Mouse (Mus musculus) stomach, embryonic 16.5 days (tissue): ENCODE results near the gene Twnk. TPM values are rescaled to one million over a fixed set of nuclear protein-coding genes. Genes with fewer than 3 reads are reported as not detected.

Source experiments
- ATAC-seq: fragments of 200-750 bp; cut with Nextera tagmentation; 2 replicates; pipeline ENCODE4 v1.8.0; 2017; ENCODE audit warnings: moderate number of reproducible peaks, moderate TSS enrichment; ENCODE audit not compliant: insufficient read depth, low FRiP score
- H3K27ac ChIP-seq: fragments of 300-500 bp; sonication (generic); 2 replicates; pipeline ENCODE4 v1.5.1; 2014; ENCODE audit warnings: low read length
- H3K27me3 ChIP-seq: fragments of 300-500 bp; sonication (generic); 2 replicates; pipeline ENCODE4 v1.6.1; 2014; ENCODE audit warnings: low read length, control low read depth, mixed read lengths; ENCODE audit not compliant: control insufficient read depth, insufficient read depth
- H3K36me3 ChIP-seq: fragments of 300-500 bp; sonication (generic); 2 replicates; pipeline ENCODE4 v1.6.1; 2014; ENCODE audit warnings: low read length; ENCODE audit not compliant: control insufficient read depth, insufficient read depth
- H3K4me1 ChIP-seq: fragments of 300-500 bp; sonication (generic); 2 replicates; pipeline ENCODE4 v1.6.1; 2014; ENCODE audit warnings: low read length, control low read depth, mixed read lengths; ENCODE audit not compliant: control insufficient read depth, insufficient read depth
- H3K4me2 ChIP-seq: fragments of 300-500 bp; sonication (generic); 2 replicates; pipeline ENCODE4 v1.6.1; 2014; ENCODE audit warnings: low read depth, low read length, mixed read lengths
- H3K4me3 ChIP-seq: fragments of 300-500 bp; sonication (generic); replicated peaks from 2 replicates; pipeline ENCODE4 v1.5.1; 2014; ENCODE audit warnings: mild to moderate bottlenecking, low read length
- H3K9ac ChIP-seq: fragments of 300-500 bp; sonication (generic); 2 replicates; pipeline ENCODE4 v1.6.1; 2014; ENCODE audit warnings: low read length
- H3K9me3 ChIP-seq: fragments of 300-500 bp; sonication (generic); replicated peaks from 2 replicates; pipeline ENCODE4 v1.6.1; 2016; ENCODE audit warnings: low read length, control low read depth; ENCODE audit not compliant: control insufficient read depth
- WGBS: fragments of 180-500 bp; shearing (Covaris S2); extraction: QIAGEN DNeasy Blood & Tissue Kit; methylation state at CpG from one replicate; pipeline ENCODE4 v1.1.7; 2014; 5-methylcytosine and 5-hydroxymethylcytosine counted together
- polyA plus RNA-seq: library from polyadenylated mRNA; unstranded; fragments of >200 nt; fragmentation: Nextera tagmentation; extraction: Ambion mirVana; gene quantifications from 2 replicates; pipeline ENCODE4 v1.2.1, GENCODE M21; 2015

The Twnk gene
- polyA plus RNA-seq: 17.1 and 17.2 TPM in 2 replicates

- Histone ChIP-seq H3K9ac (peak within 1 kb of the TSS; percentile 91), H3K27me3 (no peaks in the 10 kb centered on the region), H3K4me3 (peak within 1 kb of the TSS; percentile 99), H3K4me2 (peak within 1 kb of the TSS; percentile 75), H3K9me3 (no peaks in the 10 kb centered on the region), H3K27ac (peak within 1 kb of the TSS; percentile 82), H3K4me1 (peaks cover 18% of the 10 kb centered on the region), H3K36me3 (0 out of 2 replicates have a peak, but pooled peaks cover 1% of the 10 kb centered on the region)
- ATAC-seq: no peak
- WGBS: 10% methylated on average over 16 of the region's 16 CpGs
These were observed at the start of gene Twnk for GRCm38 (mm10) chr19:45005444-45005843. Twnk (plus strand) TSS chr19:45005663.

- H3K27me3 ChIP-seq: no peaks in the 10 kb centered on the region
- no peak overlapping the region for H3K4me2 ChIP-seq
- H3K4me1 ChIP-seq: no peaks in the 10 kb centered on the region
- peaks cover 14% of the 10 kb centered on the region for H3K36me3 ChIP-seq
- WGBS: 96% methylated on average over 2 of the region's 2 CpGs
- H3K4me3 ChIP-seq: no peak overlapping the region
- no peak for ATAC-seq
- no peak overlapping the region for H3K9ac ChIP-seq
- no peak overlapping the region for H3K27ac ChIP-seq
- no peaks in the 10 kb centered on the region for H3K9me3 ChIP-seq
These were observed 45.8 kb upstream of the Twnk start for GRCm38 (mm10) chr19:44959633-44960032.

- no peak overlapping the region for H3K4me3 ChIP-seq
- H3K27ac ChIP-seq: no peak overlapping the region
- no peaks in the 10 kb centered on the region for H3K4me1 ChIP-seq
- no peak overlapping the region for H3K4me2 ChIP-seq
- no peaks in the 10 kb centered on the region for H3K27me3 ChIP-seq
- no peak for ATAC-seq
- no peak overlapping the region for H3K9ac ChIP-seq
- WGBS: 96% methylated on average over 1 of the region's 1 CpGs
- H3K36me3 ChIP-seq: peaks cover 25% of the 10 kb centered on the region
- no peaks in the 10 kb centered on the region for H3K9me3 ChIP-seq
These were observed 39.5 kb upstream of the Twnk start for GRCm38 (mm10) chr19:44965978-44966377.

- Histone ChIP-seq H3K4me2 (no peak overlapping the region), H3K9ac (no peak overlapping the region), H3K4me3 (no peak overlapping the region), H3K27me3 (no peaks in the 10 kb centered on the region), H3K4me1 (no peaks in the 10 kb centered on the region), H3K9me3 (no peaks in the 10 kb centered on the region), H3K36me3 (peaks cover 29% of the 10 kb centered on the region), H3K27ac (no peak overlapping the region)
- 77% methylated on average over 3 of the region's 3 CpGs for WGBS
- ATAC-seq: no peak
These were observed 37.1 kb upstream of the Twnk start for GRCm38 (mm10) chr19:44968329-44968728.

- 69% methylated on average over 6 of the region's 6 CpGs for WGBS
These were observed 28.8 kb upstream of the Twnk start for GRCm38 (mm10) chr19:44976636-44977035.

GRCm38 (mm10) chr19:44977148-44977547, 28.3 kb upstream of the Twnk start:
- H3K27me3 ChIP-seq: no peaks in the 10 kb centered on the region
- no peak overlapping the region for H3K9ac ChIP-seq
- no peak for ATAC-seq
- H3K36me3 ChIP-seq: peaks cover 26% of the 10 kb centered on the region
- no peak overlapping the region for H3K4me3 ChIP-seq
- 85% methylated on average over 6 of the region's 6 CpGs for WGBS
- H3K4me2 ChIP-seq: no peak overlapping the region
- no peaks in the 10 kb centered on the region for H3K4me1 ChIP-seq
- H3K9me3 ChIP-seq: no peaks in the 10 kb centered on the region
- no peak overlapping the region for H3K27ac ChIP-seq

More at GRCm38 (mm10) chr19:44976636-44977035, 28.8 kb upstream of the Twnk start:
- H3K36me3 ChIP-seq: peaks cover 26% of the 10 kb centered on the region
- H3K4me3 ChIP-seq: no peak overlapping the region
- no peak for ATAC-seq
- H3K27ac ChIP-seq: no peak overlapping the region
- no peaks in the 10 kb centered on the region for H3K27me3 ChIP-seq
- H3K4me2 ChIP-seq: no peak overlapping the region
- no peaks in the 10 kb centered on the region for H3K9me3 ChIP-seq
- no peak overlapping the region for H3K9ac ChIP-seq
- no peaks in the 10 kb centered on the region for H3K4me1 ChIP-seq

- no peaks in the 10 kb centered on the region for H3K27me3 ChIP-seq
- no peak overlapping the region for H3K4me3 ChIP-seq
- no peak for ATAC-seq
- H3K27ac ChIP-seq: no peak overlapping the region
- no peaks in the 10 kb centered on the region for H3K9me3 ChIP-seq
- H3K4me1 ChIP-seq: 0 out of 2 replicates have a peak, but pooled peaks cover 4% of the 10 kb centered on the region
- peaks cover 10% of the 10 kb centered on the region; the same call in 1 of the 2 replicates for H3K36me3 ChIP-seq
- 88% methylated on average over 2 of the region's 2 CpGs for WGBS
- H3K4me2 ChIP-seq: no peak overlapping the region
- no peak overlapping the region for H3K9ac ChIP-seq
These were observed 24.7 kb upstream of the Twnk start for GRCm38 (mm10) chr19:44980787-44981186.

- H3K9ac ChIP-seq: no peak overlapping the region
- no peaks in the 10 kb centered on the region for H3K9me3 ChIP-seq
- H3K4me2 ChIP-seq: no peak overlapping the region
- 61% methylated on average over 7 of the region's 7 CpGs for WGBS
- no peak overlapping the region for H3K4me3 ChIP-seq
- peaks cover 4% of the 10 kb centered on the region; the same call in 1 of the 2 replicates for H3K36me3 ChIP-seq
- H3K27ac ChIP-seq: 0 out of 2 replicates have a peak overlapping the region, but pooled peaks have one; percentile 17
- no peaks in the 10 kb centered on the region for H3K27me3 ChIP-seq
- no peak for ATAC-seq
- peaks cover 9% of the 10 kb centered on the region for H3K4me1 ChIP-seq
These were observed 22.9 kb upstream of the Twnk start for GRCm38 (mm10) chr19:44982477-44983115.

GRCm38 (mm10) chr19:44983366-44983765, 22.1 kb upstream of the Twnk start:
- no peak overlapping the region for H3K9ac ChIP-seq
- no peaks in the 10 kb centered on the region for H3K27me3 ChIP-seq
- no peak overlapping the region for H3K4me2 ChIP-seq
- H3K9me3 ChIP-seq: no peaks in the 10 kb centered on the region
- WGBS: 87% methylated on average over 6 of the region's 6 CpGs
- no peak overlapping the region for H3K27ac ChIP-seq
- no peak for ATAC-seq
- peaks cover 9% of the 10 kb centered on the region for H3K4me1 ChIP-seq
- peaks cover 4% of the 10 kb centered on the region; the same call in 1 of the 2 replicates for H3K36me3 ChIP-seq
- H3K4me3 ChIP-seq: no peak overlapping the region
